Comparison of ENCODE assay signal across 10 mouse cellular contexts in genomic region chr4:128730271-128730670, GRCm38 (mm10). TPM values are rescaled to one million over a fixed set of nuclear protein-coding genes. Genes with fewer than 3 reads are reported as not detected.
A peak's percentile ranks its signal among the peaks of the same experiment; 100 is the strongest.
DNase-seq lines count a peak whose midpoint lies in the region; ATAC-seq and TF ChIP-seq lines count a peak whose summit lies in the region.
"Had no signal": no experiment of that assay in that cellular context is flagged by ENCODE, and none has a peak within 500 bp of the region (broad histone marks: within the 10 kb centered on the region; RNA-seq: fewer than 3 reads in every experiment).

No protein-coding gene starts in this region.

- no peak for ATAC-seq in neural tube, embryonic 13.5 days (ENCODE audit: low read depth)

- H3K4me3 ChIP-seq in left cerebral cortex, adult 2 months = peak overlapping the region; percentile 93
- peak overlapping the region; percentile 94 for H3K4me3 ChIP-seq in embryonic fibroblast, embryonic 13.5 days (ENCODE audit: insufficient read depth, low read length)
- peak overlapping the region; percentile 93 for H3K4me3 ChIP-seq in limb, embryonic 10.5 days
- peak overlapping the region; percentile 98 for H3K4me3 ChIP-seq in neural tube, embryonic 13.5 days

- peak overlapping the region; percentile 100 for H3K9ac ChIP-seq in neural tube, embryonic 13.5 days

- H3K27me3 ChIP-seq in limb, embryonic 10.5 days (ENCODE audit: low read depth, poor library complexity, severe bottlenecking) = peaks cover 9% of the 10 kb centered on the region
- no peaks in the 10 kb centered on the region for H3K27me3 ChIP-seq in neural tube, embryonic 13.5 days

- H3K4me1 ChIP-seq in embryonic fibroblast, embryonic 13.5 days (ENCODE audit: control insufficient read depth, insufficient read depth, low read length) = peaks cover 28% of the 10 kb centered on the region
- H3K4me1 ChIP-seq in limb, embryonic 10.5 days = peaks cover 76% of the 10 kb centered on the region
- H3K4me1 ChIP-seq in neural tube, embryonic 13.5 days (replicated peaks) = peaks cover 86% of the 10 kb centered on the region

- 90% methylated on average over 6 of the region's 6 CpGs for WGBS in limb, embryonic 10.5 days
- WGBS in neural tube, embryonic 13.5 days = 37% methylated on average over 6 of the region's 6 CpGs

- DNase-seq in left cerebral cortex, adult 2 months (ENCODE audit: extremely low spot score in 1 of 2, low spot score in 2 of 2) = no peak
- DNase-seq in left cerebral cortex, adult 11 months (ENCODE audit: low spot score) = no peak
- DNase-seq in limb, embryonic 10.5 days (ENCODE audit: low spot score) = no peak
- no peak for DNase-seq in adrenal gland, postnatal 14 days
- no peak for DNase-seq in cerebellum, postnatal 14 days
- DNase-seq in yolk sac, embryonic 10.5 days (ENCODE audit: low spot score) = no peak
- DNase-seq: embryo, embryonic 11 days; right cerebral cortex, adult 18-20 months had no signal

- no peak for TF ChIP-seq POLR2A in embryonic fibroblast, embryonic 13.5 days (IDR thresholded peaks at IDR 0.05; ENCODE audit: low read depth, low read length)

- H3K4me2 ChIP-seq in neural tube, embryonic 13.5 days = peak overlapping the region; percentile 99

- intact Hi-C loops in left cerebral cortex, adult 2 months (cut with DNase I) = no loop called here

- H3K36me3 ChIP-seq in limb, embryonic 10.5 days = peaks cover 53% of the 10 kb centered on the region
- H3K36me3 ChIP-seq in neural tube, embryonic 13.5 days = peaks cover 18% of the 10 kb centered on the region

- no peaks in the 10 kb centered on the region for H3K9me3 ChIP-seq in limb, embryonic 10.5 days (replicated peaks)
- H3K9me3 ChIP-seq in neural tube, embryonic 13.5 days = no peaks in the 10 kb centered on the region

- peak overlapping the region; percentile 53 for H3K27ac ChIP-seq in left cerebral cortex, adult 2 months
- H3K27ac ChIP-seq in embryonic fibroblast, embryonic 13.5 days (ENCODE audit: insufficient read depth, low read length) = peak overlapping the region; percentile 96
- no peak overlapping the region for H3K27ac ChIP-seq in limb, embryonic 10.5 days
- peak overlapping the region; percentile 98 for H3K27ac ChIP-seq in neural tube, embryonic 13.5 days (replicated peaks)

- no peak for TF ChIP-seq CTCF in left cerebral cortex, adult 2 months (IDR thresholded peaks at IDR 0.05)
- no peak for TF ChIP-seq CTCF in embryonic fibroblast, embryonic 13.5 days (IDR thresholded peaks at IDR 0.05; ENCODE audit: borderline replicate concordance, insufficient read depth, low read length)

RNA-seq across cellular contexts. Expression of gene A3galt2, which starts 24.9 kb away (rescaled TPM):
- under 1 TPM; 0.27 to 0.54 TPM for total RNA-seq in left cerebral cortex, adult 2 months (2021)
- polyA plus RNA-seq in embryonic fibroblast, embryonic 13.5 days (2011; ENCODE audit: insufficient read length, low read depth, missing spikeins) = 0.40 TPM in 1 of 2 replicates, not detected in the other
- 0.10 TPM in 1 of 2 replicates, not detected in the other for polyA plus RNA-seq in limb, embryonic 10.5 days (2016; fragmentation: Nextera tagmentation; extraction: Ambion mirVana)
- polyA plus RNA-seq in neural tube, embryonic 13.5 days (2015; fragmentation: Nextera tagmentation; extraction: Ambion mirVana) = 0.46 and 0.70 TPM in 2 replicates
- 0.26 TPM in 2 replicates for total RNA-seq in adrenal gland, postnatal 14 days (2021)
